Mouse (Mus musculus) liver, embryonic 16.5 days (tissue): ENCODE measurements around the gene Ldb2. TPM values are rescaled to one million over a fixed set of nuclear protein-coding genes. Genes with fewer than 3 reads are reported as not detected.

ENCODE experiments used
- ATAC-seq: fragments of 200-750 bp; cut with Nextera tagmentation; 2 replicates; pipeline ENCODE4 v1.8.0; 2017; ENCODE audit warnings: low read depth, mild to moderate bottlenecking, moderate number of reproducible peaks, moderate library complexity
- H3K27ac ChIP-seq: fragments of 300-500 bp; sonication (generic); 2 replicates; pipeline ENCODE4 v1.5.1; 2014; ENCODE audit warnings: mild to moderate bottlenecking, low read length
- H3K27me3 ChIP-seq: fragments of 300-500 bp; sonication (generic); 2 replicates; pipeline ENCODE4 v1.6.1; 2014; ENCODE audit warnings: low read depth, low read length, mixed read lengths; ENCODE audit not compliant: control insufficient read depth, insufficient read depth
- H3K36me3 ChIP-seq: fragments of 300-500 bp; sonication (generic); 2 replicates; pipeline ENCODE4 v1.6.1; 2014; ENCODE audit warnings: mild to moderate bottlenecking; ENCODE audit not compliant: control insufficient read depth, insufficient read depth
- H3K4me1 ChIP-seq: fragments of 300-500 bp; sonication (generic); 2 replicates; pipeline ENCODE4 v1.6.1; 2014; ENCODE audit warnings: low read depth, low read length, mixed read lengths; ENCODE audit not compliant: control insufficient read depth
- H3K4me2 ChIP-seq: fragments of 300-500 bp; sonication (generic); 2 replicates; pipeline ENCODE4 v1.6.1; 2014; ENCODE audit warnings: low read depth, low read length, mixed read lengths
- H3K4me3 ChIP-seq: fragments of 300-500 bp; sonication (generic); 2 replicates; pipeline ENCODE4 v1.5.1; 2014; ENCODE audit warnings: low read depth, mild to moderate bottlenecking, low read length
- H3K9ac ChIP-seq: fragments of 300-500 bp; sonication (generic); 2 replicates; pipeline ENCODE4 v1.6.1; 2014; ENCODE audit warnings: low read depth, low read length
- H3K9me3 ChIP-seq: fragments of 300-500 bp; sonication (generic); replicated peaks from 2 replicates; pipeline ENCODE4 v1.6.1; 2016; ENCODE audit warnings: low read length; ENCODE audit not compliant: control insufficient read depth
- WGBS: fragments of 180-500 bp; shearing (Covaris S2); extraction: QIAGEN DNeasy Blood & Tissue Kit; methylation state at CpG from one replicate; pipeline ENCODE4 v1.1.7; 2014; ENCODE audit not compliant: insufficient replicate concordance; 5-methylcytosine and 5-hydroxymethylcytosine counted together
- polyA plus RNA-seq: library from polyadenylated mRNA; unstranded; fragments of >200 nt; fragmentation: Nextera tagmentation; extraction: Ambion mirVana; gene quantifications from 2 replicates; pipeline ENCODE4 v1.2.1, GENCODE M21; 2015

The Ldb2 gene
- polyA plus RNA-seq, 1 experiment from 2014 or later: 5.9 TPM

DNA sequence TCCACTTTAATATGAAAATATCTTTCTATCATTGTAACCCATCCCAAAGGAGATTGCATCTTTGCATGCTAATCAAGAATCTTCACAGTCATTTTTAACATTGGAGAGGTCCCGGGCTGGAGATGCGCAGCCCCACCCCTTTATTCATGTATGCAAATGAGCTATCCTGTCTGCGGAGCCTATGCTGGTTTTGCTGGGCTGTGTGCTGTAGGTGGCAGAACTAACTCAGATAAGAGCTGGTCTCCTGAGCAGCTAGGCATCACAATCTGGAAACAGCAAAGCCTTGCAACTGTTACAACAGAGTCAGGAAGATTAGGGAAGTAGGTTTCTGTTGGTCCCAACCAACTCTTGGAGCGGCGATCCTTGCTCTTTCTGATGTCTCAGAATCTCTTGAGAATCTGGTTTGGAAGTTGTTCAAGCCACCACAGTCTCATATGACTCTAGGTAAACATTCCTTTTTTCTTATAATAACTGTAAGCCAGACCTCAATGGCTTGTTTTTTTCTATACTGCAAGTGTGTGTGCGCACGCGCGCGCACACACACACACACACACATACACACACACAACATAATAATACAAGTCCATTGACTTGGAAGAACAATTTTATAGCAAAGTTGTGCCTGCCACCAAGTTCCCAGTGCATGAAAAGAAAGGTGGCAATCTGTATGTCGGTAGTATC lies 315.9 kb downstream of the Ldb2 start:
- Histone ChIP-seq H3K9me3 (no peaks in the 10 kb centered on the region), H3K27me3 (no peaks in the 10 kb centered on the region), H3K9ac (no peak overlapping the region), H3K36me3 (no peaks in the 10 kb centered on the region), H3K4me1 (no peaks in the 10 kb centered on the region), H3K4me3 (no peak overlapping the region), H3K27ac (no peak overlapping the region), H3K4me2 (no peak overlapping the region)
- ATAC-seq: no peak
- 71% methylated on average over 11 of the region's 11 CpGs for WGBS

DNA sequence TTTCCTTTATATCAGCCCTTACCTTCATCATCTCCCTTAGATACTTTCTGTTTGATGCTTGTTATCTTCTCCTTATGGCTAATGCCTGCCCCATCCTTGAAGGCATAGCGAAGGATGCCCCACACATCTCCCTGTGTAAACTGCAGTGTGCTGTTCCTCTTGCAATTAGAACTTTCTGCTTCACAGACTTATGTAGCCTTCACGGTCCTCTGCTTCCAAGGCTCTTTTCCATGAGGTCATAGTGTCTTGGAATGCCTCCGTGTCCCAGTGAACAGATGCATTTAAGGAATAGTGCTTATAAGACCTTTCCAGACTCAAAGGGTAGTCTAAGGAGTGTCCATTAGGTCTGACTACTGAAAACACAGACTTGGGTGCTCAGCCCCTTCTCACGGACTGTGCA lies 318.1 kb downstream of the Ldb2 start:
- WGBS: 58% methylated on average over 4 of the region's 4 CpGs
- H3K4me1 ChIP-seq: no peaks in the 10 kb centered on the region
- H3K9ac ChIP-seq: no peak overlapping the region
- no peak overlapping the region for H3K4me3 ChIP-seq
- no peaks in the 10 kb centered on the region for H3K9me3 ChIP-seq
- no peak overlapping the region for H3K4me2 ChIP-seq
- no peak for ATAC-seq
- no peaks in the 10 kb centered on the region for H3K36me3 ChIP-seq
- H3K27me3 ChIP-seq: no peaks in the 10 kb centered on the region
- H3K27ac ChIP-seq: no peak overlapping the region

DNA sequence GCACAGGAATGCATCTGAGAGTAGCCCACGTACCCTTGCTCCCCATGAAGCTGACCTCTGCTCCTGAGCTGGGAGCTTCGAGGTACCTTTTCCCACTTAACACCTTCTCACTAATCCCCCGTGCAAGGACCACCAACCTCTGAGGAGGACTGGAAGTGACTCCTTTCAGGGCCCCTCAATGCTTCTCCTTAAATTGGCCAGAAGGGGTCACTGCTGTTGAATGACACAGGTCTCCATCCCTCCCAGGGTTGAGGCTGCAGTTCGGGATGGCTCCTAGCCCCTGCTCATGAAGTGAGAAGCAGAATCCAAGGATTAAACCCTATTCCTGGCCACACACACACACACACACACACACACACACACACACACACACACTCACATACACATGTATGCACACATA lies 323.1 kb downstream of the Ldb2 start:
- H3K9me3 ChIP-seq: no peaks in the 10 kb centered on the region
- no peaks in the 10 kb centered on the region for H3K36me3 ChIP-seq
- H3K4me3 ChIP-seq: no peak overlapping the region
- WGBS: 35% methylated on average over 4 of the region's 4 CpGs
- no peak overlapping the region for H3K9ac ChIP-seq
- H3K27me3 ChIP-seq: no peaks in the 10 kb centered on the region
- no peaks in the 10 kb centered on the region for H3K4me1 ChIP-seq
- no peak overlapping the region for H3K4me2 ChIP-seq
- no peak for ATAC-seq
- H3K27ac ChIP-seq: no peak overlapping the region

DNA sequence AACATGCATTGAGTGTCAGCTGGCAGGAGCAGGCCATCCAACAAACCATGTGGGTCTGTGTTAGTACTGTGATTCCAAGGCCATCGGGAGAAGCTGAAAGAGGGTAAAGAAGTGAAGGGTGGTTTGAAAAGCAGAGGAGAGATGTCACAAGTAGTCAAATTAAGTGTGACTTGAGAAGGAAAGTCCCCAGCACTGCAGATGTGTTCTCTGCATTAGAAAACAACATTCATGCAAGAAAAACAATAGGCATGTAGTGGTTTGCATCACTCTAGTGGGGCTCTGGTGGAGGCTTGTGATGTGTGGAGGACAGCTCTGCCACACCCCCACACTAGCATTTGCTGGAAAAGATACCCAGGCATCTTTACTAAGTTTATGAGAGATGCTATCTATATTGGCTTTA lies 323.9 kb downstream of the Ldb2 start:
- H3K4me2 ChIP-seq: no peak overlapping the region
- no peak overlapping the region for H3K4me3 ChIP-seq
- H3K27me3 ChIP-seq: no peaks in the 10 kb centered on the region
- no peaks in the 10 kb centered on the region for H3K9me3 ChIP-seq
- no peak overlapping the region for H3K27ac ChIP-seq
- no peaks in the 10 kb centered on the region for H3K36me3 ChIP-seq
- no peak for ATAC-seq
- WGBS: 79% methylated on average over 1 of the region's 1 CpGs
- no peaks in the 10 kb centered on the region for H3K4me1 ChIP-seq
- H3K9ac ChIP-seq: no peak overlapping the region

DNA sequence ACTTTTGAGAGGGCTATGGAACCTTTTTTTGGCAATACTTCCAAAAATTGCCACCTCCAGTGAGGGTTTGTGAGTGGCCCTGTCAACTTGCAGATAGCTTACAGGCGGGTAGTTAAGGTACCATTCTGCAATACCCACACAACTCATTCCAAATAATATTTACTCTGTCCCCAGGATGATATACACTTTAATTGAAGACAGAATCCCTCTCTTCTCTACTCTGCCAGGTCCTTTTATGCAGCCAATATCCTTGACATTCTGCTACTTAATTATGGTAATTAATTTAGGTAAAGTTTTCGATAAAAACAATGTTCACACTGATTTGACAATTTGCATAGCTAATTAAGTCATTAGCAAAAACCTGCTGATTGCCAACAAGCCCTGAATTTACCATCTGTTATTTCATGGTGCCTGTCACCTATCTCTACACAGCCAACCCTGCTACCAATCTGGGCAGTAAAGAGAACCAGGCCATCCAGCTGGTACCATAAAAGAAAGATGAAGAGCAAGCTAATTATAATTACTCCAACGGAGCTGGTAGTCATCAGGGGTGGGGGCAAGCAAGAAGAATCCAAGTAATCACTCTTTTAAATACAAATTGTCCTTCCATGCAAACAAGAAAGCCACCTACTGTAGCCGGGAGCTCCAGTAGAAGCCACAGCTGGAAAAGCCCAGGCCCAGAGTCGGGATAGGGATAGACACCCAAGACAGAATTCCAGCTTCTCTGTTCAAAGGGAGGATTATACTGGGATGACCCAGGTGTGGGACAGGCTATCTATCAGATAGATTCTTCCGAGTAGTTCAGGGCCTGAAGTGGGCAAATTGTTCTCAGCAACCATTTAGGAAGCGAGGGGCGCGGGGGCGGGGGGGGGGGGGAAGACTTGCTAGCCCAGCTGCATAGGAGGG lies 325.4 kb downstream of the Ldb2 start:
- Histone ChIP-seq H3K9me3 (no peaks in the 10 kb centered on the region), H3K27ac (no peak overlapping the region), H3K27me3 (no peaks in the 10 kb centered on the region), H3K4me2 (no peak overlapping the region), H3K4me1 (no peaks in the 10 kb centered on the region), H3K9ac (no peak overlapping the region), H3K4me3 (no peak overlapping the region), H3K36me3 (no peaks in the 10 kb centered on the region)
- ATAC-seq: no peak
- 65% methylated on average over 9 of the region's 10 CpGs for WGBS

DNA sequence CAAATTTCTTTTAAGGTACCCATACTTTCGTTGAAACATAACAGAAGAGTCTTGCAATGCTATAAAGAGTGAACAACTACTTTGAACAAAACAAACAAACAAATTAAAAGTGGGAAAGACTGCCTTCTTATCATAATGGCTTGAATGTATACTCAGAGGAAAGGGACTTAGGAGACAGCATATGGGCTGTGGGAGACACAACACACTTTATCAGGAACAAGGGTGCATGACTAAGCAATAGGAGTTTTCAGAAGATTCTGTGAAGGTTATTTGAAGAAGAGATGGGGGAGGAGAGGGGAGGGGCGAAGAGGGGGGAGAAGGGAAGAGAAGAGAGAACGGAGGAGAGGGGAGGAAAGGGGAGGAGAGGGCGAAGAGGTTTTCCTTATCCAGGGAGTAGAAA lies 334.2 kb downstream of the Ldb2 start:
- H3K36me3 ChIP-seq: no peaks in the 10 kb centered on the region
- H3K27me3 ChIP-seq: no peaks in the 10 kb centered on the region
- H3K9me3 ChIP-seq: no peaks in the 10 kb centered on the region
- H3K27ac ChIP-seq: no peak overlapping the region
- 58% methylated on average over 4 of the region's 4 CpGs for WGBS
- H3K4me2 ChIP-seq: no peak overlapping the region
- no peak for ATAC-seq
- no peak overlapping the region for H3K4me3 ChIP-seq
- H3K4me1 ChIP-seq: no peaks in the 10 kb centered on the region
- H3K9ac ChIP-seq: no peak overlapping the region
